In the genomic region with DNA sequence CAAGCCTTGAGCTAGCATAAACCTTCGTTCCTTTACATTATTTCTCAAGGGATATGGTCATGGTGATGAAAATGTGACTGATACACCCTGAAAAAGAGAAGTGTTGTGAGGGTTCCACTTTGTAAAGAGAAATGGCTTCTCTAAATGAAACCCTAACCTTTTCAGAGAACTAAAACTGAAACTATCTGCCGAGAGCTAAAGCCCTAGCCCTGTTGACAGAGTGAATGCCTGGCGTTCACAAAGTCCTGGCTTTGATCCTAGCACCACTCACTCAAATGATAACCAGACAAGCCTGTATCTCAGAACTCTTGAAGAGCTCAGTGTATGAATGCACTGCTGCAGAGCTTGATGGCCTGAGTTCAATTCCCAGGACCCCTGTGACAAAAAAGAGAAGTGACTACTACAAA, we compare ENCODE assay signal across 17 mouse cellular contexts. TPM values are rescaled to one million over a fixed set of nuclear protein-coding genes. Genes with fewer than 3 reads are reported as not detected.
DNase-seq lines count a peak whose midpoint lies in the region; ATAC-seq and TF ChIP-seq lines count a peak whose summit lies in the region.
"Had no signal": no experiment of that assay in that cellular context is flagged by ENCODE, and none has a peak within 500 bp of the region (broad histone marks: within the 10 kb centered on the region; RNA-seq: fewer than 3 reads in every experiment).

No protein-coding gene starts in this region.

- H3K27ac ChIP-seq in heart, embryonic 13.5 days (replicated peaks): peak overlapping the region; percentile 78
- H3K27ac ChIP-seq in spleen, adult 2 months (ENCODE audit: insufficient read depth, low read length): peak overlapping the region; percentile 89
- H3K27ac ChIP-seq: midbrain, embryonic 13.5 days; neural tube, embryonic 12.5 days had no signal

- peak overlapping the region; percentile 29 for H3K4me3 ChIP-seq in heart, embryonic 13.5 days
- peak overlapping the region; percentile 6; the same call in 1 of the 2 replicates for H3K4me3 ChIP-seq in spleen, adult 2 months (ENCODE audit: extremely low read depth, insufficient read depth, insufficient read length)
- H3K4me3 ChIP-seq: embryonic facial prominence, embryonic 12.5 days; midbrain, embryonic 13.5 days; neural tube, embryonic 12.5 days had no signal

- H3K4me2 ChIP-seq in heart, embryonic 13.5 days: peak overlapping the region; percentile 64
- H3K4me2 ChIP-seq: embryonic facial prominence, embryonic 12.5 days; midbrain, embryonic 13.5 days; neural tube, embryonic 12.5 days had no signal

- H3K9me3 ChIP-seq in heart, embryonic 13.5 days: no peaks in the 10 kb centered on the region
- H3K9me3 ChIP-seq: embryonic facial prominence, embryonic 12.5 days; midbrain, embryonic 13.5 days; neural tube, embryonic 12.5 days had no signal

- peaks cover 46% of the 10 kb centered on the region for H3K36me3 ChIP-seq in heart, embryonic 13.5 days
- H3K36me3 ChIP-seq in spleen, adult 2 months (ENCODE audit: control insufficient read depth, insufficient read depth, low read length): no peaks in the 10 kb centered on the region; the same call in 1 of the 2 replicates

- 31% methylated on average over 3 of the region's 3 CpGs for WGBS in heart, embryonic 13.5 days
- WGBS in spleen, adult 2 months: 20% methylated on average over 3 of the region's 3 CpGs

- peaks cover 37% of the 10 kb centered on the region for H3K4me1 ChIP-seq in heart, embryonic 13.5 days
- H3K4me1 ChIP-seq in spleen, adult 2 months (ENCODE audit: control insufficient read depth, insufficient read depth, insufficient read length): peaks cover 11% of the 10 kb centered on the region

- peak overlapping the region; percentile 68 for H3K9ac ChIP-seq in heart, embryonic 13.5 days
- H3K9ac ChIP-seq: embryonic facial prominence, embryonic 12.5 days; midbrain, embryonic 13.5 days; neural tube, embryonic 12.5 days had no signal

- DNase-seq in heart, adult 8-10 months (ENCODE audit: low spot score): no peak
- no peak for DNase-seq in spleen, adult 2 months (ENCODE audit: low read depth in 1 of 2, low spot score in 2 of 2)
- DNase-seq in spleen, postnatal 4 days (ENCODE audit: low spot score in 2 of 2): no peak
- DNase-seq in heart, postnatal 10 days: peak; percentile 41 to 42
- DNase-seq in urinary bladder, adult 18-20 months (ENCODE audit: low spot score in 2 of 2): no peak
- no peak for DNase-seq in left cerebral cortex, postnatal 14 days (ENCODE audit: low spot score in 2 of 2)
- DNase-seq: cerebellum, adult 8-10 months; gastrocnemius, postnatal 25 days; kidney, adult 11 months; left cerebral cortex, postnatal 4 days had no signal

- no peak for ATAC-seq in heart, embryonic 13.5 days (ENCODE audit: extremely low read depth, insufficient number of reproducible peaks, low FRiP score, low TSS enrichment)
- ATAC-seq in neutrophil, adult 5-6 weeks (ENCODE audit: extremely low read depth, insufficient number of reproducible peaks, low FRiP score, poor library complexity, severe bottlenecking): peak; percentile 11; the same call in 1 of the 2 replicates
- ATAC-seq: forebrain, embryonic 14.5 days; midbrain, embryonic 13.5 days had no signal

- TF ChIP-seq POLR2A in spleen, adult 2 months (IDR thresholded peaks at IDR 0.05; ENCODE audit: low read depth, low read length): no peak

- TF ChIP-seq CTCF in spleen, adult 2 months (IDR thresholded peaks at IDR 0.05; ENCODE audit: extremely low read depth, insufficient read depth, insufficient read length, insufficient replicate concordance): no peak

- H3K27me3 ChIP-seq in heart, embryonic 13.5 days (replicated peaks): no peaks in the 10 kb centered on the region
- no peaks in the 10 kb centered on the region for H3K27me3 ChIP-seq in spleen, adult 2 months (ENCODE audit: control insufficient read depth, insufficient read depth, low read length)
- H3K27me3 ChIP-seq: embryonic facial prominence, embryonic 12.5 days; midbrain, embryonic 13.5 days; neural tube, embryonic 12.5 days had no signal

- intact Hi-C loops in heart, postnatal 10 days (cut with DNase I): loop anchor here (5.0 kb wide), 1 partner anchor 120 kb away; no protein-coding TSS in a partner anchor
- intact Hi-C loops in left cerebral cortex, postnatal 14 days (cut with DNase I): loop anchor here (10.0 kb wide), 1 partner anchor 313 kb away; a partner anchor contains a TSS

RNA-seq across cellular contexts. Expression of a gene that starts 0.4 kb away (rescaled TPM):
- polyA plus RNA-seq in heart, embryonic 13.5 days (2015; fragmentation: Nextera tagmentation; extraction: Ambion mirVana): 4.1 and 5.3 TPM in 2 replicates
- total RNA-seq in heart, adult 8-10 months (2022): 1 to 10 TPM in 1 of 4 experiments, under 1 TPM in 3; 0.40 to 1.4 (median 0.56) TPM
- 1.0 and 1.5 TPM in 2 replicates for polyA plus RNA-seq in spleen, adult 2 months (2012; rRNA removed)
- total RNA-seq in heart, postnatal 10 days (2021): 1 to 10 TPM; 1.1 to 1.2 TPM
- total RNA-seq in neutrophil, adult 5-6 weeks (2017): 6.9 and 8.0 TPM in 2 replicates
- 1 to 10 TPM; 1.3 to 1.9 TPM for total RNA-seq in left cerebral cortex, postnatal 14 days (2021)

RNA-seq across cellular contexts. Expression of a gene that starts 5.5 kb away (rescaled TPM):
- polyA plus RNA-seq in heart, embryonic 13.5 days (2015; fragmentation: Nextera tagmentation; extraction: Ambion mirVana): 163 and 172 TPM in 2 replicates
- 100 to 1,000 TPM in 2 of 4 experiments, 10 to 100 TPM in 2; 90.3 to 107 (median 102) TPM for total RNA-seq in heart, adult 8-10 months (2022)
- 34.8 and 61.5 TPM in 2 replicates for polyA plus RNA-seq in spleen, adult 2 months (2012; rRNA removed)
- total RNA-seq in heart, postnatal 10 days (2021): 100 to 1,000 TPM; 130 to 132 TPM
- 107 and 115 TPM in 2 replicates for total RNA-seq in neutrophil, adult 5-6 weeks (2017)
- 100 to 1,000 TPM; 113 to 125 TPM for total RNA-seq in left cerebral cortex, postnatal 14 days (2021)

RNA-seq across cellular contexts. Expression of a gene that starts 17.6 kb away (rescaled TPM):
- polyA plus RNA-seq in heart, embryonic 13.5 days (2015; fragmentation: Nextera tagmentation; extraction: Ambion mirVana): 35.5 and 35.9 TPM in 2 replicates
- under 1 TPM; 0.47 to 0.55 (median 0.51) TPM for total RNA-seq in heart, adult 8-10 months (2022)
- polyA plus RNA-seq in spleen, adult 2 months (2012; rRNA removed): 10.5 and 11.8 TPM in 2 replicates
- 1 to 10 TPM; 5.0 to 7.3 TPM for total RNA-seq in heart, postnatal 10 days (2021)
- total RNA-seq in neutrophil, adult 5-6 weeks (2017): 9.9 and 15.8 TPM in 2 replicates
- 1 to 10 TPM in 1 of 2 experiments, under 1 TPM in 1; 0.88 to 1.5 TPM for total RNA-seq in left cerebral cortex, postnatal 14 days (2021)

RNA-seq across cellular contexts. Expression of a gene that starts 29.6 kb away (rescaled TPM):
- 0.28 and 0.37 TPM in 2 replicates for polyA plus RNA-seq in heart, embryonic 13.5 days (2015; fragmentation: Nextera tagmentation; extraction: Ambion mirVana)
- under 1 TPM in 1 of 4 experiments, not detected in 3; 0.09 TPM for total RNA-seq in heart, adult 8-10 months (2022)
- 7.6 and 8.0 TPM in 2 replicates for polyA plus RNA-seq in spleen, adult 2 months (2012; rRNA removed)
- total RNA-seq in heart, postnatal 10 days (2021): under 1 TPM in 1 of 2 experiments, not detected in 1; 0.10 TPM
- 4.8 and 5.5 TPM in 2 replicates for total RNA-seq in neutrophil, adult 5-6 weeks (2017)
- total RNA-seq in left cerebral cortex, postnatal 14 days (2021): under 1 TPM; 0.18 to 0.21 TPM
- total RNA-seq: adrenal gland, postnatal 4 days; gastrocnemius, postnatal 25 days had no signal

Comparison
In these comparisons a context has a peak if more than half of its experiments do, and no peak if none do; other contexts are left out.
1. DNase-seq: peak in heart, postnatal 10 days (2 of 2); none in heart, adult 8-10 months (single experiment), spleen, adult 2 months (0 of 2), spleen, postnatal 4 days (0 of 2), urinary bladder, adult 18-20 months (0 of 2) and left cerebral cortex, postnatal 14 days (0 of 2).